Mouse (Mus musculus) CD4-positive helper T cell, adult 2 months (primary cell): ENCODE results near the gene Ccdc60.
"Not testable (repeated sequence)": the region's sequence is repeated elsewhere in the genome, so short reads cannot be mapped to it uniquely, and the experiment has no call there.

Experiments
- DNase-seq: peaks from one replicate; pipeline ENCODE4 v3.0.0-alpha.2; 2012; ENCODE audit warnings: low read depth, missing footprints, low spot score

The Ccdc60 gene

GRCm38 (mm10) chr5:116192693-116193092 lies 96.1 kb downstream of the Ccdc60 start:
- DNase-seq, result no peak

- DNase-seq, result no peak
Measured at GRCm38 (mm10) chr5:116191596-116191995, 97.2 kb downstream of the Ccdc60 start.

- DNase-seq, result no peak
Measured at GRCm38 (mm10) chr5:116189818-116190217, 99.0 kb downstream of the Ccdc60 start.

- no peak for DNase-seq
Measured at GRCm38 (mm10) chr5:116180594-116180993, 108.2 kb downstream of the Ccdc60 start.

GRCm38 (mm10) chr5:116171721-116172120 lies 117.1 kb downstream of the Ccdc60 start:
- no peak for DNase-seq

- no peak for DNase-seq
Measured at GRCm38 (mm10) chr5:116166965-116167364, 121.8 kb downstream of the Ccdc60 start.

- DNase-seq, result no peak
Measured at GRCm38 (mm10) chr5:116165203-116165888, 123.4 kb downstream of the Ccdc60 start.

GRCm38 (mm10) chr5:116154811-116155210 lies 134.0 kb downstream of the Ccdc60 start:
- DNase-seq, result no peak

- not testable (repeated sequence) for DNase-seq
Measured at GRCm38 (mm10) chr5:116146446-116146845, 142.3 kb downstream of the Ccdc60 start.

- DNase-seq, result no peak
Measured at GRCm38 (mm10) chr5:116144711-116145110, 144.1 kb downstream of the Ccdc60 start.

- DNase-seq, result no peak
Measured at GRCm38 (mm10) chr5:116140682-116141081, 148.1 kb downstream of the Ccdc60 start.

GRCm38 (mm10) chr5:116123344-116123743 lies 165.4 kb downstream of the Ccdc60 start:
- DNase-seq, result peak; percentile 61

GRCm38 (mm10) chr5:116116567-116116966 lies 172.2 kb downstream of the Ccdc60 start:
- peak; percentile 61 for DNase-seq

GRCm38 (mm10) chr5:116116110-116116509 lies 172.7 kb downstream of the Ccdc60 start:
- peak; percentile 22 for DNase-seq

- DNase-seq, result no peak
Measured at GRCm38 (mm10) chr5:116115071-116115834, 173.5 kb downstream of the Ccdc60 start.

- no peak for DNase-seq
Measured at GRCm38 (mm10) chr5:116108651-116109050, 180.1 kb downstream of the Ccdc60 start.

- no peak for DNase-seq
Measured at GRCm38 (mm10) chr5:116084231-116084630, 204.6 kb downstream of the Ccdc60 start.

- no peak for DNase-seq
Measured at GRCm38 (mm10) chr5:116083081-116083480, 205.7 kb downstream of the Ccdc60 start, which contains the start of gene Tmem233. Tmem233 (minus strand) TSS chr5:116083244.

- DNase-seq, result no peak
Measured at GRCm38 (mm10) chr5:116082241-116082900, 206.4 kb downstream of the Ccdc60 start.

- DNase-seq, result no peak
Measured at GRCm38 (mm10) chr5:116081616-116082015, 207.2 kb downstream of the Ccdc60 start.

GRCm38 (mm10) chr5:116080736-116081135 lies 208.0 kb downstream of the Ccdc60 start:
- no peak for DNase-seq
